Mouse (Mus musculus) embryo, embryonic 11.5 days (tissue): ENCODE measurements at regions not wholly inside any gene's neighbourhood (a gene's known extent, or its start where the extent isn't known, plus 50 kb on each side); places are given as distances from the start of the nearest gene placed in this dataset.
A peak's percentile ranks its signal among the peaks of the same experiment; 100 is the strongest.

Experiments used
- DNase-seq: peaks from one replicate; pipeline ENCODE4 v3.0.0-alpha.2; 2012; ENCODE audit warnings: low read depth, low spot score

- DNase-seq, result peak; percentile 39
These were observed 114.0 kb upstream of the Hes1 start for GRCm38 (mm10) chr16:29950136-29950535.

- DNase-seq, result no peak
These were observed 113.4 kb upstream of the Hes1 start for GRCm38 (mm10) chr16:29950791-29951190.

- DNase-seq, result no peak
These were observed 109.5 kb upstream of the Hes1 start for GRCm38 (mm10) chr16:29954700-29955099.

DNA sequence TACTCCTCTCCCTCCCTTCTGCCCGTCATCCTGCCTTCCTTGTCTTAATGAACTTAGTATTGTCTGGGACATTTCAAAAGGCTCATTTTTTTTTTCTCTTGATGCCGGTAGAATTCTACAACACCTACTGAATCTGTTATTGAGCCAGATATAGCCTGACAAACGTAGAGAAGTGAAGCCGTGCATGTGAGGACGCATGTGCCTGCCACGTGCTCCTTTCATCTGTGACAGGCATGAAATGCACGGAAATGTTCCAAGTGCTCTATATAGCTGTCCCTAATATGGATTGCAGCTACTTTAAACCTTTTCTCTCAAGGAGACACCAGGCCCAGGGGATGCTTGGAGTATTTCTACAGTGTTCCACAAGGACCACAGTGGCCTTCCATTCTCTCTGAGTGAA lies 107.3 kb upstream of the Hes1 start:
- no peak for DNase-seq

GRCm38 (mm10) chr16:29959939-29960637 lies 104.1 kb upstream of the Hes1 start:
- no peak for DNase-seq

- DNase-seq, result no peak
These were observed 100.9 kb upstream of the Hes1 start for GRCm38 (mm10) chr16:29963284-29963683.

- no peak for DNase-seq
These were observed 99.6 kb upstream of the Hes1 start for GRCm38 (mm10) chr16:29964563-29964962.

GRCm38 (mm10) chr16:29968743-29969142 lies 95.4 kb upstream of the Hes1 start:
- DNase-seq, result no peak

DNA sequence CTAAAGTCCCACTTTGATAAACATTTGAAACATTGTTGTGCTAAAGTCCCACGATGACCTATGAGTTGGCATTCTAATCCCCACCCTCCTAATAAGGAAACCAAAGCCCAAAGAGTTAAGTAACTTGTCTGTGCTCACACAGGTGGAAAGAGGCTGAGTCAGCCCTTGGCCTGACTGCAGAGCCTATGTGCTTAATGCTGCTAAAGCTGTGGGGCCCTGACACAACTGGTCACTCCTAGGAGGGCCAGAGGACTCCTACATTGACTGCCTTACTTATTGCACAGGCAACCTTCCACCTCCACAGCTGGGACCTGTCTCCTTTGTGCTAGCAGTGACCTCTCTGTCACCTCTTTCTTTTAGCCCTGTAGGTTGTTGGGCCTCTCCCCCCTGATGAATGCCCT lies 91.4 kb upstream of the Hes1 start:
- no peak for DNase-seq

DNA sequence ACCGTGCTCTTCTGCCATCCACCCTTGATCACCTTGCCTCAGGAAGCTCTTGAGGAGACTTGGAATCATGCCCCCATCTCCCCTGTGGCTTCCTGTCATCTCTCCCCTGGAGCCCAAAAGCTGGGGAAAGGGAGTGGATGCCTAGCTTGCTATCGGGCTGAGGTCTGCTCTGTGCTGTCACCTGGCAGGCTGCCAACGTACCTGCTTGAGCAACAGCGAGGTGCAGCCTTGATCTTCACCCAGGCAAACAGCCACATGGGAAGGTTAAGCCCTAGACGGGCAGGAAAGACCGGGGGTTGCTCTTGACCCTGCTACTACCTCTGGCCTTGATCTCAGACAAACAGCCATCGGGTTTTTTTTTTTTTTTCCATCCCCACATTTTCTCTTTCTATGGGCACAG lies 90.9 kb upstream of the Hes1 start:
- DNase-seq, result no peak

- DNase-seq, result no peak
These were observed 88.4 kb upstream of the Hes1 start for GRCm38 (mm10) chr16:29975800-29976199.

- no peak for DNase-seq
These were observed 87.2 kb upstream of the Hes1 start for GRCm38 (mm10) chr16:29977011-29977410.

DNA sequence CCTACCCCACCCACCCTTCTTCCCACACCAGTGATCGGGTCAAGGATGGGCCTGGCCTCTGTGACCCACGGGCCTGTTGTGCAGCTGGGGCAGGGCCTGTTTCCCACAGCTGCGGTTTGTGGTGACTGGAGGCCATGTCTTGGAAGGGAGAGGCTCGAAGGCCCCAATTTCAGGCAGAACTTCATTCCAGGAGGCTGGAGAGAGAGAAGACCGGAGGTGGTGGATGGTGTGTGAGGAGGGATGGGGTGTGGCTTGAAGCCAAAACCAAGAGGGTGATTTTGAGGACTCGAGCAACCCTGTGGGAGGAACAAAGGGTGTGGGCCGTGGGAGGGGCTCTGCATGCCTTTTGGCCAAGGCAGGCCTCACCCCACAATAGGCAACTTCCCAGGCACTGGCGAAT lies 86.5 kb upstream of the Hes1 start:
- DNase-seq, result no peak

DNA sequence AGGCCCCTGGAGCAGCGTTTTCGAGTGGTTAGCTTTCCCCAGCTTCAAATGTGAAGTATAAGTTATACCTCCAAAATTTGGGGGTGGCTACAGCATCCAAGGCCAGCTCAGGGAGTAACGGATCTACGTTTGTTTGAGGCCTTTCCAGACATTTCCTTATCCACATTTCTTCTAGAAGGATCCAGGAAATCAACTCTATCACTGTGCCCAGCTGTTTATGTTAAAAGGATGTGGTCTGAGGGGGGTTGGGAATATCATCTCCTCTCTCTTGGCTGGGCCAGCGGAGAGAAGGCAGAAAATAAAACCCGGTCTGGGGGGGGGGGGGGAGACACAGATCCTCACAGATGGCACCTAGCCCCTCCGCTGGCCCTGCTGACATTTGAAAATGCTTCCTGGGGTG lies 85.1 kb upstream of the Hes1 start:
- no peak for DNase-seq

GRCm38 (mm10) chr16:29981543-29981942 lies 82.6 kb upstream of the Hes1 start:
- no peak for DNase-seq

- DNase-seq, result no peak
These were observed 81.9 kb upstream of the Hes1 start for GRCm38 (mm10) chr16:29982224-29982785.

DNA sequence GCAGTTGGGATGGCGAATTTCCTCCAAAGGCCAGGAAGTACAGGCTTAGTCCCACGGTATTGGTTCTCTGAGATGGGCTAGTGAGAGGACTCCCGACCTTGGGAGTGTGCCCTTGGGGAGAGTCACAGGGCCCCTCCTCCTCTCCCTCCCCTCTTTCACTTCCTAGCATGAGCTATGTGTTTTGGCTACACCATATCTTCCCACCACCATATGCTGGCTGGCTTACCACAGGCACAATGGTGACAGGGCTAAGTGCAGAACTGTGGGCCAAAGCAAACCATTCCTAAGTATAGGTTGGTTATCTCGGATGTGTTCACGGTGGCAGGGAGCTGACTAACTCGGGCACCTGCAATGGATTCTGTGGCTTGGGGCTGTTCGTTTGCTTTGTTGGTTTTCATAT lies 81.0 kb upstream of the Hes1 start:
- no peak for DNase-seq

DNA sequence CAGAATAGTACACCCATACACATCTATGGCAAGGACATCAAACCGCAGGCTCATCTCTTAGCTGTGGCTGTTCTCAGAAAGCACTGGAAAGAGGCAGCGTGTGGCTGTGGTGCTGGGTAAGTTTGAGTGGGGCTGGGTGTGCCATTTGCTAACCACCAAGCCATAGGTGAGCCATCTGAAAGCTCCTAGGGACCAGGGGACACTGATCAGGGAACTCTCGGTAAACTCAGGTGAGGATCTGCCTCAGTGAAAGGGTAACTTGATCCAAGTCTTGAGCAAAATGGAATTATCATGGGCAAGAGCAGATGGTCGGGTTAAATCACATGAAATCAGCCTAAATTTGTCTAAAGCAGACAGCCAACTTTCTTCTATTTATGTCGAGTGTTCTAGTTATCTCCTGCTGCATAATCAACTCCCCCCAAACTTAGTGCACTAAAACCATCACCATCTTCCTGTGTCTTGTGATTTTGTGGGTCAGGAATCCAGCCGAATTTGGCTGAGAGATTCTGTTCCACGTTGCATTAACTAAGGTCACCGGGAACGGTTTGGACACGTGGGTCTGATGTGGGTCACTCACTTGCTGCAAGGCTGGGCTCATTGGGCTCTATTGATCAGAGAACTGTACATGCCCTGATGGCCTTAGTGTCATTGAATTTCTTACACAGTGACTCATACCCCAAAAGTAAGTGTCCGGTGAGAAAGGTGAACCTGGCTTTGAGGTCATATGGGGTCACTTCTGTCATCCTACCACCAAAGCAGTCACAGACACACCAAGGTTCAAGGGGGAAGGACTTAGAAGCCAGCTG lies 78.9 kb upstream of the Hes1 start:
- DNase-seq, result no peak

DNA sequence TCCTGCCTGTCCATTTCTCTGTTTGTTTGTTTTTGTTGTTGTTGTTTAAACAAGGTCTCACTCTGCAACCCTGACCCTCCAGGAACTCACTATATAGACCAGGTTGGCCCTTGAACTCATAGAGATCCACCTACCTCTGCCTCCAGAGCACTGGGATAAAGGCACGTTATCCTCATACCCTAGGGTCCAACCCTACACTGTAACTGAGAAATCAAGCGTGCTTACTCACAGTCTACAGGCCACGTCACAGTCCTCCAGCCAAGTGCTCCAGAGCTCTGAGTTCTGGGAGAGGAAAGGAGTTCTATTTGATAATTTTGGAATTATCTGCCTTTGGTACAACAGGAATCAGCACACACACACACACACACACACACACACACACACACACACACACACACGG lies 76.6 kb upstream of the Hes1 start:
- no peak for DNase-seq

- DNase-seq, result no peak
These were observed 76.2 kb upstream of the Hes1 start for GRCm38 (mm10) chr16:29987999-29988398.

DNA sequence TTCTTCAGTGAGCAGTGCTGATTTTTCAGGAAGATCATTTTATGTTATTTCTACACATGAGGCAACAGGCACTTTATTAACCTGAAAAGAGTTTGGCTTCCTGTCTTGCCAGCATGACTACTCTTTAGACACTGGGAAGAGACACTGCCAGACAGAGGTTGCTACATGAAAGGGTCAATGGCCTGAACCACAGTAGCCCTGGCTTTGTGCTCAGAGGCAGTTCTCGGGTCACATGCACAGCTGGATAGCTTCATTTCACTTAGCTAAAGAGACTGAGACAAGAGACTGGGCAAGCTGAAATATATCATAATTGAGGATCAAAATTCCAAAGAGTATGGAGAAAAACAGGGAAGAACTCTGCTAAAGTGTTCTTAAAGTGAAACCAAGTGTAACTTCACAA lies 74.9 kb upstream of the Hes1 start:
- DNase-seq, result no peak

DNA sequence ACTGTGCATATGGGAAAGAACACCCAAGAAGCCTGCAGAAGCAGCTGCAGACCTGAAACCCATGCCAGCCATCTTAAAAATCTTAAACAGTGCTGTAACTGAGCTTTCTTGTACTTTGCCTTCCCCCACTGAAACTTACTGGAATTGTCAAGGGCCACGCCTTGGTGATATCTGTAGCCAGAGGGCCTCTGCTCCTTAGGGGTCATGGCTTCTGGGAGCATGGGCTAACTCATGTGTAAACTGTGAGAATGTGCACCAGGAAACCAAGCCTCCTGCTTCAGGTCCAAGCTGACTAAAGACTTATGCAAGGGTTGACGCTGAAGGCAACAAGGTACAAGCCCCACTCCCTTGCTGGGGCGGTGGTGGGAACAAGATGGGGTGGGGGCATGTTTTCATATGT lies 73.8 kb upstream of the Hes1 start:
- DNase-seq, result no peak
